Mouse (Mus musculus): Measurements from ENCODE around the gene Cspg5.

DNA sequence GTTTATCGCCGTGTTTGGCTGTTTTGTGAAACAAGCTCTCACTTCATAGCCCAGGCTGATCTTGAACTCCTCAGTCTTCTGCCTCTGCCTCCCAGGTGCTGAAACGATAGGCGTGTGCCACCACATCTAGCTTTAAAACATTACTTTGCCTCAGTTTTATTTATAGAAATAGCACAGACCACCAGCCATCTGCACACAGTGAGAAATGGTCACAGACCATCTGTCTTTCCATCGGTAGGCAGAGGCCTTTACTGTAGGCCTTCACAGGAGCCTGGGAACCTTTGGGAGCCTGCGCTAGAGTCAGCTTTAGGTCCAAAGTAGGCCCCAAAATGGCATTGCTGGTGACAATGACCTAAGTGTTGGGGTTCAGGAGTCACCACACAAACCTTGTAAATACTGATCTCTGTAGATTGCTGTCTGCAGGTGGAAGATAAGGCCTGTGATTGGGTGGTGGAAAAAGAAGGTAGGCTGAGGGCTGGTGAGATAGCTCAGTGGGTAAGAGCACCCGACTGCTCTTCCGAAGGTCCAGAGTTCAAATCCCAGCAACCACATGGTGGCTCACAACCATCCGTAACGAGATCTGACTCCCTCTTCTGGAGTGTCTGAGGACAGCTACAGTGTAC lies 40.6 kb downstream of the Cspg5 start:
- TF ChIP-seq CTCF (IDR thresholded peaks at IDR 0.05; ENCODE audit: extremely low read depth, insufficient read length, insufficient replicate concordance, low read depth, low read length) (no peak), POLR2A (IDR thresholded peaks at IDR 0.05; ENCODE audit: low read depth, low read length) (no peak)
